Mouse (Mus musculus) cerebellum, postnatal 4 days (tissue): ENCODE measurements around the gene Ttbk2.

Experiments used
- DNase-seq, 2 experiments: peaks; one replicate each; pipeline ENCODE4 v3.0.0; 2022; ENCODE audit warnings: low spot score in 2 of 2, mixed read lengths in 1 of 2

Ttbk2 gene

DNA sequence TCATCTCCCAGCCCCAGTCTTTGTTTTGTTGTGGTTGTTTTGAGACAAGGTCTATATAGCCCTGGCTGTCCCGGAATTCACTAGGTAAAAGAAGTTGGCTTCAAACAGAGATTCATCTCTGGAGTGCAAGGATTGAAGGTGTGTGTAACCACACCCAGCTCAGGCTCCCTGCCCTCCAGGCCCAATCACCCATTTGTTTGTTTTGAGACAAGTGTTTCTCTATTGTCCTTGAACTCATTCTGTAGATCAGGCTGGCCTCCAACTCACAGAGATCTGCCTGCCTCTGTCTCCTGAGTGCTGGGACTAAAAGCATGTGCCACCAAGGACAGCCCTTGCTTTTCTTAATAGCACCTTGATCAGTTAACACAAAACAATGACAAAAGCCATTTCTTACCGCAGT, 102.4 kb downstream of the Ttbk2 start:
- no peak for DNase-seq

DNA sequence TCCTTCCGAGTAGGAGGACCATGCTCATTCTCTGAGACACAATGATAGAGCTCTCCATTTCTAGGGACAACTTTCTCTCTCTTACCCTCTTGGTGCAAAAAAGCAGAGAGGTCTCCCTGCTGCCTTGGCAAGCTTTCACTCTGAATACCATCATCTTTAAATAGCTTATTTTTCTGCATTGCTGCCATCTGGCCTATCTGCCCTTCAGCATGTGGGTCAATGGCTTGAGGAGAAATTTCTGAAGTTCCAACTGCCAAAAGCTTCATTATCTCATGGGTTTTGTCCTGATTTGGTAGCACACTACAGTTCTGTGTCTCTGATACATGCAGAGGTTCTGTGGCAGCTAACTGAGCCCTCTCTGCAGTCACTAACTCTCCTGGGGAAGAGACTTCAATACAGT, 104.9 kb downstream of the Ttbk2 start:
- DNase-seq: no peak

GRCm38 (mm10) chr2:120731877-120732530, 118.4 kb downstream of the Ttbk2 start:
- no peak for DNase-seq

DNA sequence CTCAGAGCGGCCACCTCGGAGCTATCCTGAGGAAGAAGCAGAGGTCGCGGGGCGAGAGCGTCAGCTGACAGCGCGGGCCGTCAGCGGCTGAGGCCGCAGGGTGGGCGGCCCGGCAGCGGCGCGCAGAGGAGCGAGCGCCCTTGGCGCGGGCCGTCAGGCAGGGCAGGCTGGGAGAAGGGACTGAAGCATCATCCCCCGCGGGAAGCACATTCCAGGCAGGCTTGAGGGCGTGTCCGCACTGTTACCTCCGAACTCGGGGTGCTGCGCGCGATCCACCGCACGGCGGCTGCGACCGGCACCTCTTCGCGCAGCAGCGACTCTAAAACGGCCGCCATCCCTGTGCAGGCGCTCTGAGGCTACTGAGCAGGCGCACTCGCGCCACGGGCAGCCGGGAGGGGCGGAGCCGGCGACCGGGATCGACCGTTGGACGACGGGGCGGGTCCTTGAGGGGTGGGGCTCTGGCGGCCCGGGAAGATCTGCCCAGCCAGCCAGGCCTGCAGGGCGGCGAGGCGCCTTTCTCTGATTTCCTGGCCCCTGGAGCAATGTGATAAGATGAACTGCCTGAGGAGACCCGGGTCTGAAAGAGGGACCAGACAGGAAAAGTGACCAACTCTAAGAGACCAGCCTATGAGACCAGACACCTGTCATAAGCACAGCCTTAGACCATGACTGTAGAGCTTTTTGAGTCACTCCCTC, 119.1 kb downstream of the Ttbk2 start:
- DNase-seq: peak; percentile 85 to 91

DNA sequence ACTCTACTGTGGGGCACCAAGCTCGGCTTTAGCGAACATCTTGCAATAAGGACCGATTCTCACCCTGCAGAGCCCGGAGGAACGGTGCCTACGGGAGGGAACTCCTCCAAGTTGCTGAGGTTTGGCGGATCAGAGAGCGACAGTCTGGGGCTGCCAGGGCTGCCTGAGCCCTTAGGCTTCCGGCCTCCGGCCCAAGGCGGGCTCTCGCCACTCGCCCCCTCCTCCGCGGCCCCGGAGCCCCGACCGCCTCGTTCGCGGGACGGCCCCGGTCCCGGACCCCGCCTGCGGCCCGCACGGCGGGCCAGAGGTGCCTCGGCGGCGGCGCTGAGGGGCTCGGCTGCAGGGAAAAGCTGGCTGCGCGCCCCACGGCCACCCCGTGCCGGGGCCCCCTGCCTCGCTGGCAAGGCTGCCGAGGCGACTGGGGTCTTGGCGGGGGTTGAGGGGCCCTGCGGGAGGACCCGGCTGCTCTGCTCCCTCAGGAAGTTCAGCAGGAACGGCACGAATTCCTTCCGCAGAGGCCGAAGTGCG, 119.7 kb downstream of the Ttbk2 start:
- peak in 1 of 2 experiments; percentile 54 for DNase-seq

DNA sequence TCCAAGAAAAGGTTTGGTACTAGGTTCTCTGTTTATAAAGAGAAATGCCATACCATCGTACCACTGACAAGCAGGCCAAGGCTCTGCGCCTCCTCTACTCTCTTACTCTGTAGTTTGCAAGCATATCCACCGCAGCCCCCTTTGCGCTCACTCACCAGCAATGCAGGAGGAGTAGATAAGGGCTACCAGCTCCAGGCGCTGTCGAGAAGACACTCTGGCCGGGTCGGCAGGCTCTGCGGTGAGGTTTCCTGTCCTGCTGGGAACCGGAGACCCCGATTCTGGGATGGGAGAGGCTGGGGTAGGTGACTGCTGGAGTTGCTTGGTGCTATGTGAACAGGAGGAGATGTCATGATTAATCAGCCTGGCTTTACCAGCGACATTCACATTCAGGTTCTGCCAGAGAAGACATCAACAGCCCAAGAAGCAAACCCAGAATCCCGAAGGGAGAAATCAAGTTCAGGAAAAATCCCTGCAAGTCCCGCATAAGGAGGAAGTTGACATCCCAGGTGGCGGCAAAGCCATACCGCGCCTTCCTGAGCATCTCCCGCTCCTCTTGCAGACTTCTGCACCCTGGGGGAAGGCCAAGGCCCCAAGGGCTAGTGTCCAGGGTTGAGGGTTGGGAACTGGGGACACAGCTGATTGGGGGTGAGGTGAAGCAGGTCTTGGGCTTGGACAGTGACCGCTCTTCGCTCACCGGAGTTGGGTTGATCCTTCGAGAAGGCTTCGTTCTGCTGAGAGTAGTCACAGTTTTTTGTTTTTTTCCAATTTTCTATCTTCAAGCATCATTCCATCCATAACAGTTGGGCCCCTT, 120.4 kb downstream of the Ttbk2 start:
- DNase-seq: peak in 1 of 2 experiments; percentile 8

DNA sequence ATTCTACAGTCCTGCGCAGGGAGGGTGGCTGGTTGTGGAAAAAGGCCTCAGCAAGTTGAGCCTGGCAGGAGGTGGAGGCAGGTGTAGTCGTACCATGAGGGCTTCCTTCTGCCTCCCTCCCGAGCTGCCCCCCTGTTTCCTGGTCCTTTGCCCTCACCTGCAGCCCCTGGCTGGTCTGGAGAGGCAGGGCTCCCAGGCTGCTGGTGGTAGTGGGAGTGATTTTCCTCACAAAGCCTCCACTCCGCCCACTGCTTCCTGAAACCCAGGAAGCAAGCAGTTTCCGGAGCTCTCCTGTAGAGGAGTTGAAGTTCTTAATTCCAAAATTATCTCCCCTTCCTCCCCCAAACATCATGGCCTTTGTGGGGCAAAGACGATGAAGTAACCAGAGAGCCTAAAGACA, 126.2 kb downstream of the Ttbk2 start:
- no peak for DNase-seq

- no peak for DNase-seq
Observed at GRCm38 (mm10) chr2:120723621-120724020, 126.8 kb downstream of the Ttbk2 start.

- no peak for DNase-seq
Observed at GRCm38 (mm10) chr2:120722491-120722890, 127.9 kb downstream of the Ttbk2 start.

DNA sequence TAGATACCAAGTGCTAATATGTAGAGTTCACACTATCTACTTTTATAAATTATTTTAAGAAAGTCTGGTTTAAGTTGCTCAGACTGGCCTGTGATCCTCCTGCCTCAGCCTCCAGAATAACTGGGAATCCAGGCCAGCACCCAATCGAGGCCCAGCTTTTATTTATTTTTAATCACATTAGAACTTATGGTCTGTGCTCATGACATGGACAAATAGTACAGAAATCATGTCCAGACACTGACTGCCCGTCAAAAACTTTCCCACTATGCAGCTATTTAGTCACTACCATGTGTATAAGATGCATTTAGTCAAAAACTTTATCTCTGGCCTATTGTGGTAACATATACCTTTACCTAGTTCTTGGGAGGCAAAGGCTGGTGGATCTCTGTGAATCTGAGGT, 128.5 kb downstream of the Ttbk2 start:
- DNase-seq: no peak

- DNase-seq: no peak
Observed at GRCm38 (mm10) chr2:120720821-120721220, 129.6 kb downstream of the Ttbk2 start.

DNA sequence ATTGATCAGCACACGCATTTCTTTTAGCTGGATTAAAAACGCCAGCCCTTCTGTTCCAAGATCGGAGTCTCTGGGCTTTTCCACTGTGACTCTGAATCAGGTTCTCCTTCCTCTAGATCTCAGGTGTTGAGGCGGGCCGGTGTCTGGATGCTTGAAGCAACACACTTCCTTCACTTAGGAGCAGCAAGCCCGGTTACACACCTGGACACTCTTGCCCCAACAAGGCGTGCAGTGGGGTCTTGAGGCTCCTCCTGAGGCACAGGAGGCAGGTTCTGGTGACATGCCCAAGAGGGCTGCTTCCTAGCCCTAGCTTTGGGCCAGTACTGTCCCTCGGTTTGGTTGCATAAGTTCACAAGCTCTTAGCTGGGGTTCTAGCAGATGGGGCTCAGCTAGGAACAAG, 131.9 kb downstream of the Ttbk2 start:
- DNase-seq: no peak

DNA sequence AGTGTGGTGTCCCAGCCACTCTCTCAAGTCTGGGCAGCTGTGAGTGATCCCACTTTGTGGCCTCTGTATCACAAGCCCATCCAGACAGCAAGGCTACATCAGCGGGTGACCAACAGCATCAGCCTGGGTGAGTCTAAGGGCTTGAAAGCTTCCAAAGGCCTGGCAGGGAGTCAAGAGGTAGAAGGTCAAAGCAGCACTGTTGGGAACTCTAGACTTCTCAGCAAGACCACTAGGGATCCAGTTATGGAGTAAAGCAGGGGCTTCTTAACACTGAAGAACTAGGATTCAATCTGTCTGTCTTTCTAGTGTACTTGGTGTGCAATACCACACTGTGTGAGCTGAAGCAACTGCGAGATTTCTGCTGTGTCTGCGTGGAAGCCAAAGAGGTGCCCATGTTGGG, 137.0 kb downstream of the Ttbk2 start:
- no peak for DNase-seq

DNA sequence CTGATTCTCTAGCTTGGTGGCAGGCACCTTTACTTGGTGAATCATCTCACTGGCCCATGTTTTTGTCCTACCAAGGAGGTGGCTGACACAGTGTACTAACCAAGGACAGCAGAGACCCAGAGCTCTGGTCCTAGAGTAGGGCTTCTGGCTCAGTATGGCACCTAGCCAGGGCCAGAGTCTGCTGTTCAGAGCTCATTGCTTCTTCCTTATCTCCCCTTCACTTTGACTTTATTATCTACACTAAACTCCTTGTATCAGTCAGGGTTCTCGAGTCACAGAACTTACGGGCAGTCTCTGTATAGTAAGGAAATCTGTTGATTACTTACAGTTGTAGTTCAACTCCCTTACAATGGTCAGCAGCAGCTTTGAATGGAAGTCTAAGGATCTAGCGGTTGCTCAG, 139.5 kb downstream of the Ttbk2 start:
- no peak for DNase-seq

- DNase-seq: no peak
Observed at GRCm38 (mm10) chr2:120710154-120710553, 140.2 kb downstream of the Ttbk2 start.

GRCm38 (mm10) chr2:120707041-120707440, 143.4 kb downstream of the Ttbk2 start:
- DNase-seq: no peak

DNA sequence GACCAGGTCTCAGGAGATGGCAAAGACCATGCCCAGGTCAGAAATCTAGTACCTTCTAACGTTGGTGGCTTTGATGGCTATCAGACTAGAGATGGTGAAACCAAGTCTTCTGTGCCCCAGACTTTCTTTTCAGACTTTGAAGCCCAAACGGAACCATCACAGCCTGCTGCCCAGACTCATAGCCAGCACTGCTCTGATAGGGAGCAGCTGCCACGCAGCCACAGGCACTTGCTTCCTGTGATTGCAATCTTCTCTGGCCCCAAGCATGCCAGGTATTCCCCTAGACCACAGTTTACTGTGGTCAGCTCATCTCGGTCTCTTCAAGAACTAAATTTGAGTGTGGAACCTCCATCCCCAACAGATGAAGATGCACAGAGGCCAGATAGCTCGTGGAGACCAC, 147.7 kb downstream of the Ttbk2 start:
- DNase-seq: no peak

GRCm38 (mm10) chr2:120700379-120700885, 150.0 kb downstream of the Ttbk2 start:
- DNase-seq: no peak

GRCm38 (mm10) chr2:120697767-120698166, 152.6 kb downstream of the Ttbk2 start:
- no peak for DNase-seq
